Mouse (Mus musculus) heart, embryonic 16.5 days (tissue): ENCODE measurements around the gene 1700028P14Rik. TPM values are rescaled to one million over a fixed set of nuclear protein-coding genes. Genes with fewer than 3 reads are reported as not detected.

Source experiments
- ATAC-seq: fragments of 200-750 bp; cut with Nextera tagmentation; replicated peaks from 2 replicates; pipeline ENCODE4 v1.8.0; 2017; ENCODE audit warnings: moderate number of reproducible peaks; ENCODE audit not compliant: insufficient read depth, low FRiP score; ENCODE audit errors: extremely low read depth
- H3K27ac ChIP-seq: fragments of 300-500 bp; sonication (generic); 2 replicates; pipeline ENCODE4 v1.5.1; 2014; ENCODE audit warnings: mild to moderate bottlenecking, low read length, control low read depth, moderate library complexity
- H3K27me3 ChIP-seq: fragments of 300-500 bp; sonication (generic); 2 replicates; pipeline ENCODE4 v1.6.1; 2014; ENCODE audit warnings: low read length, mixed read lengths; ENCODE audit not compliant: control insufficient read depth, insufficient read depth
- H3K36me3 ChIP-seq: fragments of 300-500 bp; sonication (generic); 2 replicates; pipeline ENCODE4 v1.6.1; 2014; ENCODE audit not compliant: control insufficient read depth, insufficient read depth
- H3K4me1 ChIP-seq: fragments of 300-500 bp; sonication (generic); 2 replicates; pipeline ENCODE4 v1.6.1; 2014; ENCODE audit warnings: low read length, mixed read lengths; ENCODE audit not compliant: control insufficient read depth, insufficient read depth
- H3K4me2 ChIP-seq: fragments of 300-500 bp; sonication (generic); 2 replicates; pipeline ENCODE4 v1.6.1; 2014; ENCODE audit warnings: low read depth, mild to moderate bottlenecking, control low read depth, low read length
- H3K4me3 ChIP-seq: fragments of 300-500 bp; sonication (generic); 2 replicates; pipeline ENCODE4 v1.5.1; 2014; ENCODE audit warnings: mild to moderate bottlenecking, control low read depth, low read length
- H3K9ac ChIP-seq: fragments of 300-500 bp; sonication (generic); 2 replicates; pipeline ENCODE4 v1.6.1; 2014; ENCODE audit warnings: low read length, control low read depth
- H3K9me3 ChIP-seq: fragments of 300-500 bp; sonication (generic); replicated peaks from 2 replicates; pipeline ENCODE4 v1.6.1; 2016; ENCODE audit warnings: low read length; ENCODE audit not compliant: control insufficient read depth
- WGBS: fragments of 180-500 bp; shearing (Covaris S2); extraction: QIAGEN DNeasy Blood & Tissue Kit; methylation state at CpG from one replicate; pipeline ENCODE4 v1.1.7; 2014; 5-methylcytosine and 5-hydroxymethylcytosine counted together
- polyA plus RNA-seq: library from polyadenylated mRNA; unstranded; fragments of >200 nt; fragmentation: Nextera tagmentation; extraction: Ambion mirVana; gene quantifications from 2 replicates; pipeline ENCODE4 v1.2.1, GENCODE M21; 2015

The 1700028P14Rik gene
- polyA plus RNA-seq, 1 experiment from 2014 or later = 0.28 TPM

DNA sequence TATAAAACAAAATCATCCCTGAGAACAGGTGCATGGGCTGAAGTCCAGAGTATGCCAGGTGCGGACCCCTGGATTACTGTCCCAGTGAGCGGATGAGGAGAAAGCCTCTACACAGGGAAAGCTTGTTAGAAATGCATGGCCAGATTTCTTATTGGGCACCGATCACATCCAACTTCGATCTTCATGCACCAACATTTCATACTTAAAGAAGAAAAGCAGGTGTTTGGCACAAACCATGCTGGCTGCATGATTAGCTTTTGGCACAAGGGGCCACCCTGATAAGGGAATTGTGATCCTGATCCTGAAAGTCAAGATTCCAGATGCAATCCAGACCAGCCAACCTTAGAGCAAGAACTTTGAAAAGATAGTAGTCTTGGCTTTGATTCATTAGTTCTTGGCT lies 90.0 kb downstream of the 1700028P14Rik start:
- Histone ChIP-seq H3K27ac (no peak overlapping the region), H3K9ac (no peak overlapping the region), H3K4me1 (no peaks in the 10 kb centered on the region), H3K27me3 (no peaks in the 10 kb centered on the region), H3K36me3 (no peaks in the 10 kb centered on the region), H3K9me3 (no peaks in the 10 kb centered on the region), H3K4me2 (no peak overlapping the region), H3K4me3 (no peak overlapping the region)
- ATAC-seq = no peak
- 85% methylated on average over 4 of the region's 4 CpGs for WGBS

DNA sequence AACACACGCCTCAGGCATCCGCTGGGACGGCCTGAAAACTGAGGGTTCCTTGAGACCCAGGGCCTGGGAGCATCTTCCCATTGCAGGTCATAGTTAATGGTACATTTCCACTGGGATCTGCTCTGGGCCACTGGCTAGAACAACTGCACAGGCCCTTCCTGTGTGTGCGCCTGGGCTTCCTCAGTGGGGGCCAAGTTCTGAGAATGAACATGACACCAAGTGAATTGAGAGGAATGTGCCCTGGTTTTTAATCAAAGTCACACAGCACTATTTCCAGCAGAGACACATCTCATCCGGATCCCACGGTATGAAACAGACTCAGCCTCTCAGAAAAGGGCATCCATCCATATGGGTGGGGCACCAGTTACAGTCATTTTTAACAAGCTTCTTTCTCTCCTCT lies 90.6 kb downstream of the 1700028P14Rik start:
- Histone ChIP-seq H3K27ac (no peak overlapping the region), H3K4me3 (no peak overlapping the region), H3K4me1 (no peaks in the 10 kb centered on the region), H3K4me2 (no peak overlapping the region), H3K9ac (no peak overlapping the region), H3K27me3 (no peaks in the 10 kb centered on the region), H3K36me3 (no peaks in the 10 kb centered on the region), H3K9me3 (no peaks in the 10 kb centered on the region)
- no peak for ATAC-seq
- WGBS = 75% methylated on average over 6 of the region's 6 CpGs

DNA sequence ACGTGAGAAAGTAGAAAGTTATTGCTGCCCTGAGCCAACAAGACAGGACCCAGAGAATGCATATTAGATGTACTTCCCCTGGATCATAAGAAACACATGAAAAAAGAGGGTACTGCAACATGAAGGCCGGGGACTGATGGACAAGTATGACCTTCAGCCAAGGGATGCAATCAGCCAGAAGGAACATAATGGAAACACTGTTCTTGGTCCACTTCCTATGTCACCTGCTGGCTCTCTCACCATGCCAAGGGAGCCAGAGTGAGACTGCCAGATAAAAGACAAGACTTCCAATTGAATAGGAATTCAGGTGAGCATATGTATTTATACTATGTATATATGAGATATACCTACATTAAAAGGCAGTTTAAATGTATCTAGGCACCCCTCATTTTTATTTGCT lies 99.2 kb downstream of the 1700028P14Rik start:
- no peaks in the 10 kb centered on the region for H3K9me3 ChIP-seq
- H3K27ac ChIP-seq = no peak overlapping the region
- no peaks in the 10 kb centered on the region for H3K4me1 ChIP-seq
- H3K4me2 ChIP-seq = no peak overlapping the region
- H3K4me3 ChIP-seq = no peak overlapping the region
- 66% methylated on average over 2 of the region's 2 CpGs for WGBS
- no peak for ATAC-seq
- no peak overlapping the region for H3K9ac ChIP-seq
- no peaks in the 10 kb centered on the region for H3K36me3 ChIP-seq
- H3K27me3 ChIP-seq = no peaks in the 10 kb centered on the region

DNA sequence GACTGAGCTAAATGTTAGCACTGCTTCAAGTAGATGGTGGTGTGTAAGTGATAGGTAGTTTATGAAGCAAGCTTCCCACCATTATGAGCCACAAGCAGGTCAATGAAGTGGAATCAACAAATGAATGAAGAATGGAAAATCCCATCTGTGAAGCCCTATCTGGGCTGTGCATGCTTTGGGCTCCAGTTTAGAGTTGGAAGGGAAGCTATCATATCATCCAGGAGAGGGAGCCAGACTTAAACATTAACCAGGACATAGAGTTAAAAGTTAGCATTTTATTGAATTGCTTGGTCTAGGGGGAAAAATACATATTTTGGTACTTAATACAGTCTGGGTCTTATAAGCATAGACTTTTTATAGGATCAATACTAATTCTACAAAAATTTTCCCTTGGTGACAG lies 107.0 kb downstream of the 1700028P14Rik start:
- no peak for ATAC-seq
- Histone ChIP-seq H3K4me1 (no peaks in the 10 kb centered on the region), H3K9ac (no peak overlapping the region), H3K9me3 (no peaks in the 10 kb centered on the region), H3K36me3 (no peaks in the 10 kb centered on the region), H3K27me3 (no peaks in the 10 kb centered on the region), H3K4me2 (no peak overlapping the region), H3K27ac (no peak overlapping the region), H3K4me3 (no peak overlapping the region)

DNA sequence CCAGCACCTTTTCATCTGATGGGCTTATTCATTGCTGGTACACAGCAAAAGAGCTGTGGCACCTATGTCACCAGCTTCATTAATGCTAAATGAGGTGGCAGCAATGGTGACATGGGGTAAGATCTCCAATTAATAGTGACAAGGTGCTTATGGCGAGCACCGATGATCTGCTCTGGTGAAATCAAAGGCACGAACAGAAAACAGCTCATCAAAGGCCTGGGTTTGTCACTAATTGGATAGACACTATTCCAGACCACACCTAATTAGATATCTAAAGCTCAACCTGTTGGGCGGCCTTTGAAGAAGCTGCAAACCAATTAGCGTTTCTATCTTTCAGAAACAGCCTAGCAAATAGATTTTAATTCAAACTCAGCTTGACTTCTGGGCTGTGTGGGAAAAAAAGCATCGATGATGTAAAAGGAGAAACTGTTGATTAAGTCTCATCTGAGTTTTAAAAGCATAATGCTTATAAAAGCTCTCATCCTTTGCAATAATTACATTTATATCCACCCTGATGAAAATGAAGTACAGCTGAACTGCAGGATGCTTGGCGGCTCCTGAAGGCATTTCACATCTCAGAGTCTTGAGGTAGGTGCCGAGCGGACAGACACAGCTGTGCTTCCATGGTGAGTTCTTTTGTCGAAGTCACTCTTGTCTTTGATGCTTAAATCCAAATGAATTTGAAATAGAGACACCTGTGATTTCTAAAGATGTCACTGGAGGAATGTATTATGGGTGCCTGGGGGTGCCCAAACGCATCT lies 109.2 kb downstream of the 1700028P14Rik start:
- Histone ChIP-seq H3K4me2 (no peak overlapping the region), H3K4me1 (no peaks in the 10 kb centered on the region), H3K27ac (no peak overlapping the region), H3K9ac (no peak overlapping the region), H3K9me3 (no peaks in the 10 kb centered on the region), H3K27me3 (no peaks in the 10 kb centered on the region), H3K4me3 (no peak overlapping the region), H3K36me3 (no peaks in the 10 kb centered on the region)
- no peak for ATAC-seq
- 73% methylated on average over 11 of the region's 11 CpGs for WGBS

DNA sequence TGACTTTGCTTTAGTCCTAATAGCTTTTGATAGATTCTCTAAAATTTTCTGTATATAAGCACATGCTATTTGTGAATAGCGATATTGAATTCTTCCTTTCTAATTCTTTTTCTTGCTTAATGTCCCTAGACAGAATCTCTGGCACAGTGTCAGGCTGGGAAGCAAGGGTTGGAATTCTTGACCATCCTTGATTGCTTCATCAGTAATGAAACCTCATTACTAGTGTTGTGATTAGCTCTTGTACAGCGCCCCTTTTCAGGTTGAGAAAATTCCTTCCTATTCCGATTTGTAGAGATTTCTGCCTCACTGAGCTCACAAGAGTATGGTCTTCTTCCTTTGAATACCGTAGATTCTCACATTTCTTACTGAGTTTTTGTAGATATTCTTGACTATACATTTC lies 109.9 kb downstream of the 1700028P14Rik start:
- no peaks in the 10 kb centered on the region for H3K4me1 ChIP-seq
- no peak overlapping the region for H3K4me3 ChIP-seq
- H3K27ac ChIP-seq = no peak overlapping the region
- WGBS = 86% methylated on average over 4 of the region's 4 CpGs
- no peak for ATAC-seq
- H3K4me2 ChIP-seq = no peak overlapping the region
- H3K27me3 ChIP-seq = no peaks in the 10 kb centered on the region
- H3K36me3 ChIP-seq = no peaks in the 10 kb centered on the region
- H3K9ac ChIP-seq = no peak overlapping the region
- no peaks in the 10 kb centered on the region for H3K9me3 ChIP-seq

DNA sequence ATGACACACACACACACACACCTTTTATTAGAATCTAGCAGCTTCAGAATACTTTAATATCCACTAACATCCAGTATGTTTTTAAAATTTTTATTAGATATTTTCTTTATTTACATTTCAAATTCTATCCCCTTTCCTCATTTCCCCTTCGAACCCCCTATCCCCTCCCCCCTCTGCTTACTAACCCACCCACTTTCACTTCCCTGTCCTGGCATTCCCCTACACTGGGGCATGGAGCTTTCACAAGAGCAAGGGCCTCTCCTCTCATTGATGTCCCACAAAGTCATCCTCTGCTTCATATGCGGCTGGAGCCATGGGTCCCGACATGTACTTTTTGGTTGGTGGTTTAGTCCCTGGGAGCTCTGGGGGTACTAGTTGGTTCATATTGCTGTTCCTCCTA lies 116.9 kb downstream of the 1700028P14Rik start:
- H3K27ac ChIP-seq = no peak overlapping the region
- 91% methylated on average over 3 of the region's 3 CpGs for WGBS
- H3K4me1 ChIP-seq = no peaks in the 10 kb centered on the region
- no peak overlapping the region for H3K4me2 ChIP-seq
- H3K4me3 ChIP-seq = no peak overlapping the region
- H3K9me3 ChIP-seq = no peaks in the 10 kb centered on the region
- no peaks in the 10 kb centered on the region for H3K36me3 ChIP-seq
- ATAC-seq = no peak
- H3K27me3 ChIP-seq = no peaks in the 10 kb centered on the region
- no peak overlapping the region for H3K9ac ChIP-seq

GRCm38 (mm10) chr19:23531899-23532298 lies 120.7 kb downstream of the 1700028P14Rik start:
- ATAC-seq = no peak
- Histone ChIP-seq H3K27ac (no peak overlapping the region), H3K27me3 (no peaks in the 10 kb centered on the region), H3K36me3 (no peaks in the 10 kb centered on the region), H3K9ac (no peak overlapping the region), H3K4me3 (no peak overlapping the region), H3K4me1 (no peaks in the 10 kb centered on the region), H3K4me2 (no peak overlapping the region), H3K9me3 (no peaks in the 10 kb centered on the region)
- WGBS = 42% methylated on average over 4 of the region's 4 CpGs

- Histone ChIP-seq H3K4me3 (no peak overlapping the region), H3K4me2 (no peak overlapping the region), H3K9me3 (no peaks in the 10 kb centered on the region), H3K27ac (no peak overlapping the region), H3K27me3 (no peaks in the 10 kb centered on the region), H3K9ac (no peak overlapping the region), H3K4me1 (peaks cover 7% of the 10 kb centered on the region; the same call in 1 of the 2 replicates), H3K36me3 (no peaks in the 10 kb centered on the region)
- 0% methylated on average over 1 of the region's 1 CpGs for WGBS
- ATAC-seq = no peak
These were observed 128.9 kb downstream of the 1700028P14Rik start for GRCm38 (mm10) chr19:23523711-23524110.
